Mouse (Mus musculus): ENCODE measurements around the gene Fbxl8.

The Fbxl8 gene

GRCm38 (mm10) chr8:105257318-105258114 lies 6.9 kb upstream of the Fbxl8 start:
- DNase-seq (ENCODE audit: low read depth, low spot score): no peak

DNA sequence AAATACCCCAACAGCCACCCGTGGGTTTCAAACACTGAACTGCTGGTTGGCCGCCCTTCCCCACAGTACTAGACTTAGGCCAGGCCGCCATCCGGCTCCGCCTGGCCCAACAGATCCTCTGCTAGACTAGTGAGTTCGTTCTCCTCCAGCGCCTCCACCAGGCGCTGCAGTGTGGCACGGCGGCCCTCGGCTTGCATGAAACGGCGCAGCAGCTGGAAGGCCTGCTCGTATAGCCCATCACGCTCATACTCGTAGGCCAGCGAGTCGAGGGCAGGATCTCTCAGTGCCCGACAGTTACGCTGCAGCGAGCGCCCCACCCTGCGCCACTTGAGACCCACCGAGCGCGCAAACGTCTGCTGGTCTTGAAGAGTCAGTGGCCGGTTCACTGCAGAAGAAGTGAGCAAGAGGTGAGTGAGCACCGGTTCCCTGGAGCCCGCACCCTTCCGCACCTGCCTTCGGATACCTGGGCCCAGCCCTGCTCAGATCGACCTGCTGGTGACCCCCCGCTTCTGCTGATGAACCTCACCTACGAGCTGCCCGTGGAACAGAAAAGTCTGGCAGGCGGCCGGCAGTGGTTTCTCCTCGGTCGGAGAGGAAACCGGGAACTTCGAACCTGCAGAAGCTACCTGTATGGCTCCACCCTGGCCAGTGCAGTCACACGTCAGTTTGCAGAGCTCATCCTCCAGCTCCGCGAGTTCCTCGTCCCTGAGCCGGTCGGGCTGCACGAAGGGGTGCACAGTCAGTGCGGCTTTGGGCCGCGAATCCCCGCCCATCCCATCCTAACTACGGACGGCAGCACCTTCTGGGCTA lies 5.3 kb upstream of the Fbxl8 start:
- DNase-seq (ENCODE audit: low read depth, low spot score): no peak

GRCm38 (mm10) chr8:105259721-105260320 lies 4.6 kb upstream of the Fbxl8 start:
- peak; percentile 84 for DNase-seq (ENCODE audit: low read depth, low spot score)

DNA sequence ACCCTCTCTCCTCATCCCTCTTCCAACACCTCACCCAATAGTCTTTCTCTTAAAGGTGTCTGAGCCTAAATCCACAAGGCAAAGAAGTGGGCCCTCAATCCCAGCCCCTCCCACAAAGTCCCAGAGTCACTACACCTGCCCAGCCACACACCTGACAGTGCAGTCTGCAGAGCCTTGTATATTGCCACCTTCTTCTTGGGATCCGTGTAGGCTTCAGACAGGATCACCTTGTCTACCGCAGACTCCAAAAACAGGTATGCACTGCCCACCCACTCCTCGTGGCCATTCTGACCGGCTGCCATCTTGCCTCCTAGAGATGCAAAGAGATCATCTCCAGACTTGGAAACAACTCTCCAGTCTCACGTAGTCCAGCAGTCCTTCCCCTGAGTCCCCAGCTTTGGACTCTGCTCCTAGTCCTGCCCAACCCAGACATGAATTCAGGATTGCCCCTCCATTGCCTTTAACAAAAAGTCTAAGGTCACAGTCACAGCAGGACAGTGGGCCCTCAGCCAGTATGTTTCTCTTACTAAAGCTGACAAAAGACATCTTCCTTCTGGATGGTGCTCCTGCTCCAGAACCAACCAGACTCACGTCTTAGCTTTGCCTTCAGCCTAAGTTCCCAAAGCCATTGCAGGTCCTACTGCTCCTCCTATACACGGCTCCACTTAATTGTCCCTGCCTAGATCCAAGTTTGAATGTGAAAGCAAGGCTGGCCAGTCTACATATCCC lies 3.9 kb upstream of the Fbxl8 start:
- DNase-seq (ENCODE audit: low read depth, low spot score): no peak

- no peak for DNase-seq (ENCODE audit: low read depth, low spot score)
Observed at GRCm38 (mm10) chr8:105261326-105261980, 3.0 kb upstream of the Fbxl8 start.

GRCm38 (mm10) chr8:105263244-105263912 lies 1.1 kb upstream of the Fbxl8 start:
- peak; percentile 30 for DNase-seq (ENCODE audit: low read depth, low spot score)

GRCm38 (mm10) chr8:105265128-105265527 lies 680 bp downstream of the Fbxl8 start:
- DNase-seq (ENCODE audit: low read depth, low spot score): peak; percentile 82

- peak; percentile 66 for DNase-seq (ENCODE audit: low read depth, low spot score)
Observed at GRCm38 (mm10) chr8:105266775-105267174, 2.3 kb downstream of the Fbxl8 start.

DNA sequence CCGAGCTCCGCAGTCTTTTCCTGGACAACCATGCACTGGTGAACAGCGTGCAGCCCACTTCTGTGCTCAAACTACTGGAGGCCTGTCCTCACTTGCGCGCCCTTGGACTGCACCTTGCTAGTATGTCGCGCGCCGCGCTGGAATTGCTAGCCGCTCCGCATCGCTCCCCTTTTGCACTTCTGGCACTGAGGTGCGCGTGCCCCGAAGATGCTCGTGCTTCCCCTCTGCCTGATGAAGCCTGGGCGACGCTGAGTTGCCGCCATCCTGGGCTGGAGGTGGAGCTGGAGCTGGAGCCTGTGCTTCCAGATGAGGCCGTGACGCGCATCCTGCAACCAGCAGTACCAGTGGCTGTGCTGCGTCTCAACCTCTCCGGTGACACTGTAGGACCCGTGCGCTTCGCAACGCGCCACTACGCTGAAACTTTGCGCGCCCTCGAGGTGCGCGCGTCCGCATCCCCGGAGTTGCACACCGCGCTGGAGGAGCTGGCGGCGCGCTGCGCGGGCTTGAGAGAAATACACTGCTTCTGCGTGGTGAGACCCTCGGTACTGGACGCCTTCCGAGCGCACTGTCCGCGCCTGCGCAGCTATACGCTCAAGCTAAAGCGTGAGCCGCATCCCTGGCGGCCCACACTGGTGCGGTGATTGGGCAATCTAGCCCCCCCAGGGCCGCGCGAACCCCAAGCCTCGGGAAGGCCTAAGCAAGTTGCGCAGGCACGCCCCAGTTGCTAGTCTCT lies 4.1 kb downstream of the Fbxl8 start:
- no peak for DNase-seq (ENCODE audit: low read depth, low spot score)

- DNase-seq (ENCODE audit: low read depth, low spot score): no peak
Observed at GRCm38 (mm10) chr8:105269075-105269458, 4.6 kb downstream of the Fbxl8 start.

DNA sequence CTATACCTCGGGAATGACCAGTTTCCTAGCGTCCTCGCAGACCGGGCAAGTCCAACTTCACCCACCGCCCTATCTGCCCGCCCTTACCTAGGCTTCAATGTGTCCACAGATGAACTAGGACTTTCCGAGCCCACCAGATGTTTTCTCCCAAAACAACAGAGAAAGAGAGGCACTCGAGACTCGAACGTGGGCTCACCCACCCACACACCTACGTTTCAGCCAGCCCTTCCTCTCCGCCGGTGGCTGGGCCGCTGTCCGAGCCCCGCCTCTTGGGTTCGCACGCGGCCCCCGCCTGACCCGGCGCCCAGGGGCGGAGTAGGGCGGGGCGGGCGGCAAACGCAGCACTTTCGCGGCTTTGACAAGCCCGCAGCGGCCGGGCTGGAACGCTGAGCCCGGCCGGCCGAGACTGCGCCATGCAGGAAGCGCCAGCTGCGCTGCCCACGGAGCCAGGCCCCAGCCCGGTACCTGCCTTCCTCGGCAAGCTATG lies 5.1 kb downstream of the Fbxl8 start, which contains the start of gene Hsf4:
Gene Hsf4 (plus strand): TSS at position 341 of the 487 bp plus-strand sequence.
- DNase-seq (ENCODE audit: low read depth, low spot score): peak; percentile 53

GRCm38 (mm10) chr8:105270101-105270915 lies 5.9 kb downstream of the Fbxl8 start:
- peak; percentile 46 for DNase-seq (ENCODE audit: low read depth, low spot score)

GRCm38 (mm10) chr8:105270916-105271186 lies 6.4 kb downstream of the Fbxl8 start:
- peak; percentile 43 for DNase-seq (ENCODE audit: low read depth, low spot score)

DNA sequence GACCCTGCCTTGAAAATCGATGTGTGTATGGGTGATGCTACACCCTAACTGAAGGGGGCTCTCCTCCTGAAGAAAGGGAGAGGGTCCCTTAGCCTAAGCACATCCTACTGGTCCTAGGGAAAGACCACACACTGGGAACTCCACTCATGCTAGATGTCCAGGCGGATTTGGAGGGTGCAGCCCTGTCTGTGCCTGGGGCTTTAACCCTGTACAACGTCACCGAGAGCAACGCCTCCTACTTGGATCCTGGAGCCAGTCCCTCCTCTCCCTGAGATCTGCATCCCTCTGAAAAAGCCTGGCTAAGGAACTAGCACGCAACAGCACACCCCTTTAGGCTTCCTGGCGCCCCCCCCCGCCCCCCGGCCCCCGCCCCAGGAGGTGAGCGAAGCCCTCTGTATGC lies 10.9 kb downstream of the Fbxl8 start:
- no peak for DNase-seq (ENCODE audit: low read depth, low spot score)

GRCm38 (mm10) chr8:105275840-105276239 lies 11.4 kb downstream of the Fbxl8 start, which contains the start of gene Nol3:
Gene Nol3, plus strand, starts transcription at chr8:105276140.
- no peak for DNase-seq (ENCODE audit: low read depth, low spot score)

GRCm38 (mm10) chr8:105276292-105277120 lies 12.1 kb downstream of the Fbxl8 start:
- peak; percentile 31 for DNase-seq (ENCODE audit: low read depth, low spot score)

- peak; percentile 73 for DNase-seq (ENCODE audit: low read depth, low spot score)
Observed at GRCm38 (mm10) chr8:105278911-105279334, 14.5 kb downstream of the Fbxl8 start.

- DNase-seq (ENCODE audit: low read depth, low spot score): no peak
Observed at GRCm38 (mm10) chr8:105280567-105280966, 16.1 kb downstream of the Fbxl8 start.
